Mouse (Mus musculus) urinary bladder, postnatal 0 days (tissue): ENCODE results near the gene Upp2. TPM values are rescaled to one million over a fixed set of nuclear protein-coding genes. Genes with fewer than 3 reads are reported as not detected.

Source experiments
- polyA plus RNA-seq: library from polyadenylated mRNA; unstranded; fragments of >200 nt; fragmentation: Nextera tagmentation; extraction: Ambion mirVana; gene quantifications from 2 replicates; pipeline ENCODE4 v1.2.1, GENCODE M21; 2015

Upp2 gene
- polyA plus RNA-seq = 4.5 and 5.9 TPM in 2 replicates

DNA sequence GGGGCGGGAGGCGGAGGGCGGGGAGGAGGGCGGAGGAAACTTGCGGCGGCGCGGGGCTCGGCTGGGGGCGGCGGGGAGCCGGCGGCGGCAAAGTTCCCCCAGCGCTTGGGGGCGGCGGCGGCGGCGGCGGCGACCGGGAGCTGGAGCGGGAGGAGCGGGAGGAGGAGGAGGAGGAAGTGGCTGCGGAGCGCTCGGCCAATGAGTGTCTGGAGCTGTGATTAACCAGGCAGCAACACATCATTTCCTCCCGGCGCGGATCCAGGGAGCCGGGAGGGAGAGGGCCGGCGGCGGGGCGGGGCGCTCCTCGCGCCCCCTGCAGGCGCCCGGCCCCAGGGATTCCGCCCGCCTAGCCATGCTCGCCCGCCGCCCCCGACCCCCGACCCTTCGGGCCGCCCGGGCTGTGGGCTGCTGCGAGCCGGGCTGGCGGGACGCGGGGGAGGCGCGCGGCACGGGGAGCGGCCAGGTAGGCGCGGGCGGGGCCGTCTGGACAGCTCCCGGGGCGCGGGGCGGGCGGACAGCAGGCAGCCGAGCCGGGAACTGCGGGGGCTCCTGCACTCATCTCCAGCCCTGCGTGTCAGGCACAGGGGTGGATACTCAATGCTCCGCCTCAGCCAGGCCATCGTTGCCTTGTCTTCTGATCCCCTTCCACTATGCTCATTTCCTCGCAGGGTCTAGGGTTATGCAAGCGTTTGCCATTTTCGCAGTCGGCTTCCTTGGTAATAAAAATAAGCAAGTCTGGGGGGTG lies at the start of gene Upp2, which contains the start of gene Acvr1:
Gene Upp2, plus strand, starts transcription at position 233 of the 745 bp plus-strand sequence.
Gene Acvr1, minus strand, starts transcription at position 92 of the 745 bp plus-strand sequence.

Other genes starting within 250 kb of the Upp2 start
- gene Acvr1c, start 209.4 kb upstream of the Upp2 start, polyA plus RNA-seq = 0.05 and 0.08 TPM in 2 replicates
- 0.17 TPM in 1 of 2 replicates, not detected in the other for gene Gm17409, start 97.2 kb upstream of the Upp2 start, polyA plus RNA-seq
- 6.3 and 8.1 TPM in 2 replicates for gene Acvr1, start 141 bp upstream of the Upp2 start, polyA plus RNA-seq